Mouse (Mus musculus): ENCODE measurements around the gene Tbx2.

The Tbx2 gene

DNA sequence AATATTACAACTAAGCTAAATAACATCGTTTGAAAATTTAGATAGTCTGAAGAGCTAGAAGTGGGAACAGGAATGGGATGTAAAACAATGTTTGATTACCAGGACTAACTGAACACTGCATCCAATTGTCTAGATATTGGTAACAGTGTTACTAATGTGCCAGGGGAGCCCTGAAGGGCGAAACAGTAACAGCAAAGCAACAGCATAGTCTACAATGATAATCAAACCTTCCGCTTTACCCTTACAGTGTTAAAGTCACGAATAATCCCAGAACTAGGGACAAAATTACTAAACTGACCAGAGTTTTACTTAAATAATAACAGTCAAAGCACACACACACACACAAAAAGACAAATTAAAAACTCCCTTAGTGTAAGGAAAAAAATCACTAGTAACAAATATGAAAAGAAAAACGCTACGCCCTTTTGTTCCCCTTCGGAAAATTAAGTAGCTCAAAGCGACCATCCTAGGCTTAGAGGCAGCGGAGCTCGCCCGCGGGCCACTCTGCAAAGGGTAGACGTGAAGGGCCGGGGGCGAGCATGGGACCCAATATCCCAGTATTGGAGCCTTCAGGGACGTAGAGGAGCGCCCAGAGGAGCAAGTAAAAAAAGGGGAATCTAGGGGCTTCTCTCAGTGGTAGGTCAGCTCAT lies 55.6 kb downstream of the Tbx2 start:
- no peak for DNase-seq (ENCODE audit: low read depth)

DNA sequence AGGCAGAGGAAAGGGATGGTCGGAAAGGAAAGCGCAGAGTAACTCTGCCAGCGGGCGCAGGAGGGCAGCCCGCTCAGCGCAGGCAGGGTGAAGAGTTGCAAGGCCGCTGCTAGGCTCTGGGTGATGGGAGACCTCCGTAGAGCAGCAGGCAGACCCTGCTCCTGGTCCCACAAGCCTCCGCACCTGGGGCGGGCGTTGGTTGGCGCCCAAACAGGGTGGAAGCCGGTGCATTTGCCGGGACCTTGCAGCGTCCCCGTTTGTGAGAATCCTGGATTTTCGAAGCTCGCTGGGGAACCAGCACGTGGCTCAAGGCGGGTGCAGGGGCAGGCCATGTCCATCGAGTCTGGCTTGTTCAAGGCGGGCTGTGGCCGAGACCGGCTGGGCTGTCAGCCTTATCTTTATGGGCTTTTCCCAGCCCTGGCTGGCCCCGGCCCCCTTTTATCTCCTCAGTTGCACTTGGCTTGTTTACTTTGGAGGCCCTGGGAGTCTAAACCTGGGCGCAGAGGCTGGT lies 56.2 kb downstream of the Tbx2 start:
- DNase-seq (ENCODE audit: low read depth) = no peak

DNA sequence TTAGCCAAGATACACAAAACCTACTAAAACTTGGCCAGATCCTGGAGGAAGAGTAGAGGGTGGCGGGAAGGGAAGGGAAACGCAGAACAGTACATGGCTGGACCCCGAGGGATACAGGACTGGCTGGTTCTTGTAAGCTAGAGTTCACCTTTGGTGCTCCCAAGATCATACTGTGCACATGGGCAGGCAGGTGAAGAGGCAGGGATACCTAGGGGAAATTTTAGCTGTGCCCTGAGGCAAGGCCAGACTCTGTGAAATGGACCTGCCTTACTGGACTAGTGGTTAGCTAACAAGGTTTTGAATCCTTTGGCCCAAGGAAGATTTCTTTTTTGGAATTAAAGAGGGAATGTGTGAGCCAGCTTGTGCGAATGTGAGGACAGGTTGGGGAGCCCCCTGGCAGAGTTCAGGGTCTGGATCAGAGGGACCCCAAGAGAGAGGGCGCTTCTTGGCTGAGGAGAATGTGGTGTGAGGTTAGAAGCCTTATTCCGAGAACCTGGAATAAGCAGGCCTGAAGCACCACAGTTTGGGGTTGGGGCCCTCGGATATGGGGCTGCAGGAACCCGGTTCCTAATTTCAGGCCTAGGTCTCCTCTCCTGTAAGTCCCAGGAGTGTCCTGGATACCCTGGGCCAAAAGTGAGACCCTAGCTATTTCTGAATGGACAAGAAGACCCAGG lies 56.8 kb downstream of the Tbx2 start:
- DNase-seq (ENCODE audit: low read depth) = no peak

DNA sequence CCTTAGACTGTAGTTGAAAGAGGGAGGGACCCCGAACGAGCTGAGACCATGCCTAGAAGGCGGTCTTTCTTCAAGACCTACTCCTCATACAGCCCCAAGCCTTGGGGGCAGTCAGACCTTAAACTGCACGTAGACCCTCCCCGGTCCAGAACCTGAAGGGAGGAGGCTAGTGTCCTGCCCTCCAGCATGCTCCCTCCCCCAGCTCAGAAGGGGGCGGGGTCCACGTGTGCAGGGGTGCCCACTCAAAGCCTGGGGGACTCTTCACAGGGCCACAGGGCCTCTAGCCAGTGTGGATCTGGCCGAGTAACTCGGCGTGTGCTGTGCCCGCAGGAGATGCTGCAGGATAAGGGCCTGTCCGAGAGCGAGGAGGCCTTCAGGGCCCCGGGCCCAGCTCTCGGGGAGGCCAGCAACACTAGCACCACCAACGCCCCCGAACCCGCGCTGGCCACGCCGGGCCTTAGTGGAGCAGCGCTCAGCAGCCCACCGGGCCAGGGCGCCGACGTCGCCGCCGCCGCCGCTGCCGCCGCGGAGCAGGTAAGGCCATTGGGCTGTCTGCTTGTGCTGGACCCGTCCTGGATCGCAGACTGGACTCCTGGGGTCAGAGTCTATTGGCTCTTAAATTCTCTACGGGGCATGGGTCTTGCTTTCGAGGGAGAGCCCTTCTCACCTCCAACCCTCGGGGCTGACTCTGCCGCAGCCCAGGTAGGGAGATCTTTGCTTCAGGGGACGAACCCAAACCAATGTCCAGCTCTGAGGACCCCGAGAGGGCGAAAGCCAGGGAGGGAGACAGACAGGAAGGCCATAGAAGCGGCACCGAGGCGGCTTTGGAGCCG lies 57.6 kb downstream of the Tbx2 start:
- no peak for DNase-seq (ENCODE audit: low read depth)

DNA sequence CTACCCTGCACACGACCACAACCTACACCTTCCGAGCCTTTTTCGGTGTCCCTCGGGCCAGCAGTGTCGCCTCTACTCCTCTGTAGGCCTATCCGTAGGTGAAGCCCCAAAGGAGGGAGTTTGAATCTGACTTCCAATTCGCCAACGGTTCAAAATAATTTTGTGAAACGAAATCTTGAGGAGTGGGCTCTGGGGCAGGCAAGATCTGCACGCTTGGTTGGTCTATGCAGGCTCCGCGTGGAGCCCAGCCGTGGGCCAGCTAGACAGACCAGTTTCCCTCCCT lies 58.2 kb downstream of the Tbx2 start:
- DNase-seq (ENCODE audit: low read depth) = no peak

DNA sequence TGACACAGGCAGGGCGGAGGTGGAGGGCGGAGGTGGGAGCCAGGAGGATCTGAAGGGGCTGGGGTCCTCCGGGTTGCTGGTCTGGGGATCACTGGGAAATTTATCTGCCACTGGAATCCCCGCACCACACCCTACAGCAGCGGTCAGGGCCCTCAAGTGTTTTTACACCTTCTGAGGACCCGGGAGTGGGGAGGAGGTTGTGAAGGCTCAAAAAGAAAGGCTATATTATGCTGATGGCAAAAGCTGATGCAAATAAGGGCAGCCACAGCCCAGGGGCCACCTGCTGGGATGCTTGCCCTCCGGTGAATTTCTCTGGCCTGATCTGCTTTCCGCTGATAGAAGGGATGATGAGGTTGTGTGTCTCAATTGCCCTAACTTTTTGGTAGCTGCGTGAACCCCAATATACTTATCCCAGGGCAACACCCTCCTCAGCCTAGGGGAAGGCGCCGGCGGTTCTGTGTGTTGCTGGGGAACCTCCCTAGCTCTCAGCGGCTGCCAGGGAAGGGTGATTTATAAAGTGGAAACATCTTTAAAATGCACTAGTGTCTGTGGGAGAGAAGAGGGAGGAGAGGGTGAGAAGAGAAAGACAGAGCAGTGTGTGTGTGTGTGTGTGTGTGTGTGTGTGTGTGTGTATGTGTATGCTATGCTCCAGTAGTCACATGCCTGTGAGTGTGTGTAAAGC lies 58.8 kb downstream of the Tbx2 start:
- DNase-seq (ENCODE audit: low read depth) = no peak

All from 416B (cell line).